Mouse (Mus musculus) heart, adult 2 months (tissue): ENCODE measurements around the gene Slc22a20.

Source experiments
- CTCF ChIP-seq: fragments of 200-600 bp; IDR thresholded peaks from 2 replicates; pipeline ENCODE4 v1.8.1; 2022; ENCODE audit warnings: antibody characterized with exemption, mild to moderate bottlenecking, moderate library complexity
- POLR2A ChIP-seq: fragments of 200-500 bp; IDR thresholded peaks from 2 replicates; pipeline ENCODE4 v1.6.1; 2011; ENCODE audit warnings: mild to moderate bottlenecking, low read depth, low read length, control low read depth; ENCODE audit not compliant: insufficient read depth

DNA sequence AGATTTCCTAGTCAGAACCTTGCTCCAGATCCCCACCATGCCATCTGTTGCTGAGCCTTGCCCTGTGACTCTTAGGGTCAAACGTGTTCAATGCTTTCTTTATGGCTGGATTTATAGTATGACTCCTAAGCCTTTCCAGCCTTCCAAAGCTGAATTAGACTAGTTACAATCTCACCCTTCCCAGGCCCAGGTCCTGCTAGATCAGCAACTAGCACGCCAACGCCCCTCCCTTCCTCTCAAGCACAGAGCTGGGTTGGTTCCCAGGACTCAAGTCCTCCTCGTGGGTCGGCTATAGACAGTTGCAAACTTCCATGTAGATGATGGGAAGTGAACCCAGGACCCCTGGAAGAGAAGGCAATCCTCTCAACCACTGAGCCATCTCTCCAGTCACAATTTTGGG lies 50.3 kb downstream of the Slc22a20 start:
- TF ChIP-seq POLR2A (no peak), CTCF (no peak)
